Mouse (Mus musculus): ENCODE measurements around the gene Pknox2. TPM values are rescaled to one million over a fixed set of nuclear protein-coding genes. Genes with fewer than 3 reads are reported as not detected.

The Pknox2 gene
- total and polyA plus RNA-seq, 2 experiments from 2014 or later, result 26.1 to 27.9 TPM

DNA sequence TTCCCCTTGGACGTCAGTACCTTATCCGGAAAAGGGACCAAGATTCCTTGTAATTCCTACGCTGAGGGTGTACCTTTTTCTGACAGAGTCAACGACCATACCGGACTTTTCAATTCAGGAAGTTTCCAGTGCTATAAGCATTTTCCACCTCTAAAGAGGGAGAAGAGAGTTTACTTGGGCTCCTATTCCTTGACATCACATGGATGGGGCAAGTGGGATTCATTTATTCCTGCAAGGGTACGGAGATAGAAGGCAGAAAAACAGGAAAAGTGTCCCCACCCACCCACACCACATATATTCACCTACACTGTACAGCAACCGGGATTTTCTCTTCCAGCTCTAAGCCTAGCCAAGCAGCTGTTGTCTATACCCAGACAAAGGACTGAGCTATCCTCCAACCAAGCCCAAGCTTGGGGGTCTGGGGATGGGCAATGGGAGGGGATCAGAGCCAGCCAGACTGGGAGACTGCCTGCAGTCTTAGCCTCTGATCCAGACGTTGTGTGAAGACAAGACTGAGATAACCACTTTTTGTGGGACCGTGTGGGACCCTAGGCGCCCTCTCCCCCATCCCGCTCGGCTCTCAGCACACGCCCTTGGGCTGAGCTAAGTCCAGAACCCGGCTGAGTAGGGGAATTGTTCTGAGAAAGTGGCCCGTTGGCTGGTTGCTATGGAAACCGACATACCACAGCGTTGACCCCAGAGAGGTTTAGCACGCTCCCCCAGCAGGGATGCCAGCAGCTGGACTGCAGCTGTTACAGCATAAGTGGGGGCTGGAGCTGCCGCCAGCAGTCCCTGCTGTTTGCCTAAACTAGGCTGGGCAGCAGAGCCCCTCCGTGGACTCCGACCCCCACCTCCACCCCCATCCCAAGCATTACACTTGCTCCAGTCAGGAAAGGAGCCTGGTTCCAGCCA is 93.3 kb downstream of the Pknox2 start:
- Histone ChIP-seq H3K4me3 (ENCODE audit: low read depth, low read length) (no peak overlapping the region), H3K9me3 (ENCODE audit: low read length) (no peaks in the 10 kb centered on the region), H3K27me3 (ENCODE audit: insufficient read depth, low read length) (no peaks in the 10 kb centered on the region), H3K36me3 (ENCODE audit: insufficient read depth) (no peaks in the 10 kb centered on the region), H3K27ac (ENCODE audit: low read depth, low read length) (no peak overlapping the region), H3K9ac (no peak overlapping the region), H3K4me1 (ENCODE audit: insufficient read depth) (peaks cover 11% of the 10 kb centered on the region), H3K4me2 (ENCODE audit: low read depth) (peak overlapping the region; percentile 37)
- ATAC-seq (peak; percentile 79), DNase-seq (peak; percentile 66)
- 18% methylated on average over 21 of the region's 21 CpGs for WGBS
- TF ChIP-seq CTCF (IDR thresholded peaks at IDR 0.05; ENCODE audit: low read depth), result no peak

DNA sequence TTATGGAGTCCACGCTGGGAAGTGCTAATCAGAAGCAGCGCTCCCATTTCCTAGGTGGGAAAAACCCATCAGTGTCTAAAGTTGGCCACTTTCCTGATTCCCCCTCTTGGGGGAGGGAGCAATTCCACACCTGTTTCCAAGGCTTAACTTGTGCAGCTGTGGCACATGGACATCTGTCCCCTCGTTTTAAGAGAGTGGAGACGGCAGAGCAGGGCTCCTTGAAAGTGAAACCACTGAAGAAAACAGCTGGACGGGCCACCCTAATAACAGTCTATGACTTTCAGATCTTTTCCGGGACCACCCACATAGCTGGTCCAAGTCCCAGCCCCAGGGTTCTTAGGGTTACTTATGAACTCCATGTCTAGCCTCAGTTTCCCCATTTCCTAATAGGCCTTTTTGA is 94.2 kb downstream of the Pknox2 start:
- no peak for TF ChIP-seq CTCF (IDR thresholded peaks at IDR 0.05; ENCODE audit: low read depth)
- no peak for DNase-seq
- ATAC-seq, result no peak

DNA sequence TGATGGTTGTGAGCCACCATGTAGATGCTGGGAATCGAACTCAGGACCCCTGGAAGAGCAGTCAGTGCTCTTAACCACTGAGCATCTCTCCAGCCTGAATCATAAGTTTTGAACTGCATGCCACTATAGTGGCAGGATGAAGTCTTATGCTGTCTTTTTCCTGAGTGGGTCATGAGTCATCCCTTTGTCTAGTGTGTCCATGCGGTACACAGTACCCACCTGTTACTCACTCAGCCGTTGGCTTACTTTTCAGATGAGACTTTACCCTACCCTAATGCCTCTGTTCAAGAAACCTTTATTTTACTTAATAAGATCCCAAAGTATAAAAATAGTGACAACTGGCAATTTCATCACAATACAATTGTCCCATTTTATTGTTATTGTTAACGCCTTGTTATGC is 95.5 kb downstream of the Pknox2 start:
- Histone ChIP-seq H3K27ac (ENCODE audit: low read depth, low read length) (no peak overlapping the region), H3K4me3 (ENCODE audit: low read depth, low read length) (no peak overlapping the region), H3K9ac (no peak overlapping the region), H3K36me3 (ENCODE audit: insufficient read depth) (no peaks in the 10 kb centered on the region), H3K4me1 (ENCODE audit: insufficient read depth) (peaks cover 11% of the 10 kb centered on the region), H3K27me3 (ENCODE audit: insufficient read depth, low read length) (no peaks in the 10 kb centered on the region), H3K9me3 (ENCODE audit: low read length) (no peaks in the 10 kb centered on the region), H3K4me2 (ENCODE audit: low read depth) (no peak overlapping the region)
- DNase-seq (no peak), ATAC-seq (no peak)
- no peak for TF ChIP-seq CTCF (IDR thresholded peaks at IDR 0.05; ENCODE audit: low read depth)
- 96% methylated on average over 4 of the region's 4 CpGs for WGBS

More for the DNA sequence above, 94.2 kb downstream of the Pknox2 start:
- Histone ChIP-seq H3K4me1 (ENCODE audit: insufficient read depth) (peaks cover 11% of the 10 kb centered on the region), H3K27me3 (ENCODE audit: insufficient read depth, low read length) (no peaks in the 10 kb centered on the region), H3K4me3 (ENCODE audit: low read depth, low read length) (no peak overlapping the region), H3K9me3 (ENCODE audit: low read length) (no peaks in the 10 kb centered on the region), H3K9ac (no peak overlapping the region), H3K4me2 (ENCODE audit: low read depth) (no peak overlapping the region), H3K27ac (ENCODE audit: low read depth, low read length) (no peak overlapping the region), H3K36me3 (ENCODE audit: insufficient read depth) (no peaks in the 10 kb centered on the region)
- WGBS, result 51% methylated on average over 6 of the region's 6 CpGs

DNA sequence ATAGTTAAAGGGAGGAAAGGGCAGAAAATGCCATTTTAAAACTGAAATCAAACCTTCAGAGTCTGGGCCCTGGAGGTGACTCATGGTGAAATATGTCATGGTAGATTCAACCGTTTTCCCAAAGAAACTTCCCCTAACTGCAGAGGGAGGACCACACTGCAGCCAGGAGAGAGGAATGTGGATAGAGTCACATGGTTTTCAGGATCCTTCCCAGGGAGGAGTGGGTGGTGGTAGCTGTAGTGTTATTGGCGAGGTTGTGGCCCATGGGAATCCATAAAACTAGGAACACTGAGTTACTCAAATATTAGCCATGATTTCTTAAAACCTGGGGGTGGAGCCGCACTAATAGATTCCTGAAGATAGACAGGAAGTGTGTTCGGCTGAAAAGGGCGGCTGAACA is 99.7 kb downstream of the Pknox2 start:
- Histone ChIP-seq H3K9ac (no peak overlapping the region), H3K36me3 (ENCODE audit: insufficient read depth) (no peaks in the 10 kb centered on the region), H3K4me1 (ENCODE audit: insufficient read depth) (no peaks in the 10 kb centered on the region), H3K27ac (ENCODE audit: low read depth, low read length) (no peak overlapping the region), H3K9me3 (ENCODE audit: low read length) (no peaks in the 10 kb centered on the region), H3K4me3 (ENCODE audit: low read depth, low read length) (no peak overlapping the region), H3K27me3 (ENCODE audit: insufficient read depth, low read length) (no peaks in the 10 kb centered on the region), H3K4me2 (ENCODE audit: low read depth) (no peak overlapping the region)
- DNase-seq, result no peak
- TF ChIP-seq CTCF (IDR thresholded peaks at IDR 0.05; ENCODE audit: low read depth), result no peak
- WGBS, result 83% methylated on average over 5 of the region's 5 CpGs
- ATAC-seq, result no peak

DNA sequence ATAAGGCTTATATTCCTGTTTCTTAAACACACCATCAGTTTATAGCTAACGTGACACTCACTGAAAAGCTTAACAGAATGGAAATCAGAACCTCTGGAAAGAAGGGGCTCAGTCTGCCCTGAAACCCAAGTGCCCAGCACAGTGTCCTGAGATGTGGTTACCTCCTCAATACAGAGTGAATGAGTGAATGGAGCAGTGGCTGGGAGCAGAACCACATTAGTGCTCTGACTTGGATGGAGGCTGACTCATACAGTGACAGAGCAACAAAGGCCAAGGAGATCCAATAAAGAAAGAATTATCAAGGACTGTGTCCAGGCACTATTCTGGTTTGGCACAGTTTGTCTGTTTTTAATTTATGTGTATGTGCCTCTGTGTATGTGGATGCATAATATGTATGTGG is 101.3 kb downstream of the Pknox2 start:
- DNase-seq (no peak), ATAC-seq (no peak)
- H3K4me1 ChIP-seq (ENCODE audit: insufficient read depth), result no peaks in the 10 kb centered on the region
- no peaks in the 10 kb centered on the region for H3K27me3 ChIP-seq (ENCODE audit: insufficient read depth, low read length)
- 70% methylated on average over 1 of the region's 1 CpGs for WGBS
- no peak overlapping the region for H3K4me2 ChIP-seq (ENCODE audit: low read depth)
- H3K4me3 ChIP-seq (ENCODE audit: low read depth, low read length), result no peak overlapping the region
- no peaks in the 10 kb centered on the region for H3K9me3 ChIP-seq (ENCODE audit: low read length)
- no peak for TF ChIP-seq CTCF (IDR thresholded peaks at IDR 0.05; ENCODE audit: low read depth)
- H3K27ac ChIP-seq (ENCODE audit: low read depth, low read length), result no peak overlapping the region
- no peak overlapping the region for H3K9ac ChIP-seq
- H3K36me3 ChIP-seq (ENCODE audit: insufficient read depth), result no peaks in the 10 kb centered on the region

DNA sequence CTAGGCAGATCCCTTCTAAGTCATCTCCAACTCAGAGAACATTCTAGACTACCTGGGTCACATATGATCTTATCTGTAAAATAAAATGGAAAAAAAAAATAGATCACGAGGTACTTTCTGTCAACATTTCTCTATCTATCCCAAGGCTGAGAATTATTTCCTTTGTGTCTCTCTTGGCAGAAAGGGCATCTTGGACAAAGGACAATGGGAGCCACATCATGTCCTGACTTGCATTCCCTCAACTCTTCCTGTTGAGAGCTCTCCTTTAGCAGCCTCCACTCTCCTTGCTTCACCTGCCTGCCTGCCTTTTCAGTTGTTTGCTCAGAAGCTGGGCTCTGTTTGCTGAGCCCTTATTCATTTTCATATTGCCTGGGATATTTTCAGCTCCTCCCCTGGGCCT is 103.0 kb downstream of the Pknox2 start:
- TF ChIP-seq CTCF (IDR thresholded peaks at IDR 0.05; ENCODE audit: low read depth), result no peak
- no peak overlapping the region for H3K9ac ChIP-seq
- no peaks in the 10 kb centered on the region for H3K27me3 ChIP-seq (ENCODE audit: insufficient read depth, low read length)
- no peaks in the 10 kb centered on the region for H3K9me3 ChIP-seq (ENCODE audit: low read length)
- H3K27ac ChIP-seq (ENCODE audit: low read depth, low read length), result no peak overlapping the region
- no peak overlapping the region for H3K4me2 ChIP-seq (ENCODE audit: low read depth)
- no peaks in the 10 kb centered on the region for H3K36me3 ChIP-seq (ENCODE audit: insufficient read depth)
- 93% methylated on average over 1 of the region's 1 CpGs for WGBS
- no peak for ATAC-seq
- peaks cover 2% of the 10 kb centered on the region for H3K4me1 ChIP-seq (ENCODE audit: insufficient read depth)
- H3K4me3 ChIP-seq (ENCODE audit: low read depth, low read length), result no peak overlapping the region
- DNase-seq, result no peak

DNA sequence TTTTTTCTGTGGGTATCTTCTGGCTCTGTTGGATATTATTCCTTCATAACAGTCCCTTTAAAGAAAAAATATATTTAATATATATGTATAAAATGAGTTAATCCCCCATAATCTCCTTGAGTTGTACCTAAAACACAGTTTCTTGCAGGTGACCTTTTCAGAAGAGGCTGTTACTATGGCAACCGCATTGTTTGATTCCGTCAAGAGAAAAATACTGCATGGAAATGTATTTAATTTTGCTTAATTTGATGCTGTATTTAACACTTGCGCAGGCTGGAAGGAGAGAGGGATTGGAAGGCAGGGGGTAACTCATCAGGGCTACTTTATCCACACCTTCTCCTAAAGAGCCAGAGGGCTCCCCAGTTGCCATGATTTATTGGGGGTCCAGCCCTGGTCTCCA is 108.3 kb downstream of the Pknox2 start:
- no peak overlapping the region for H3K4me3 ChIP-seq (ENCODE audit: low read depth, low read length)
- WGBS, result 48% methylated on average over 3 of the region's 3 CpGs
- peak overlapping the region; percentile 69 for H3K27ac ChIP-seq (ENCODE audit: low read depth, low read length)
- DNase-seq (peak; percentile 63), ATAC-seq (peak; percentile 67)
- H3K4me1 ChIP-seq (ENCODE audit: insufficient read depth), result peaks cover 9% of the 10 kb centered on the region
- H3K9me3 ChIP-seq (ENCODE audit: low read length), result no peaks in the 10 kb centered on the region
- no peak overlapping the region for H3K4me2 ChIP-seq (ENCODE audit: low read depth)
- H3K36me3 ChIP-seq (ENCODE audit: insufficient read depth), result no peaks in the 10 kb centered on the region
- no peaks in the 10 kb centered on the region for H3K27me3 ChIP-seq (ENCODE audit: insufficient read depth, low read length)
- no peak for TF ChIP-seq CTCF (IDR thresholded peaks at IDR 0.05; ENCODE audit: low read depth)
- H3K9ac ChIP-seq, result no peak overlapping the region
